Mouse (Mus musculus): ENCODE data around the gene Cckar.
"Not testable (repeated sequence)": the region's sequence is repeated elsewhere in the genome, so short reads cannot be mapped to it uniquely, and the experiment has no call there.

Cckar gene

DNA sequence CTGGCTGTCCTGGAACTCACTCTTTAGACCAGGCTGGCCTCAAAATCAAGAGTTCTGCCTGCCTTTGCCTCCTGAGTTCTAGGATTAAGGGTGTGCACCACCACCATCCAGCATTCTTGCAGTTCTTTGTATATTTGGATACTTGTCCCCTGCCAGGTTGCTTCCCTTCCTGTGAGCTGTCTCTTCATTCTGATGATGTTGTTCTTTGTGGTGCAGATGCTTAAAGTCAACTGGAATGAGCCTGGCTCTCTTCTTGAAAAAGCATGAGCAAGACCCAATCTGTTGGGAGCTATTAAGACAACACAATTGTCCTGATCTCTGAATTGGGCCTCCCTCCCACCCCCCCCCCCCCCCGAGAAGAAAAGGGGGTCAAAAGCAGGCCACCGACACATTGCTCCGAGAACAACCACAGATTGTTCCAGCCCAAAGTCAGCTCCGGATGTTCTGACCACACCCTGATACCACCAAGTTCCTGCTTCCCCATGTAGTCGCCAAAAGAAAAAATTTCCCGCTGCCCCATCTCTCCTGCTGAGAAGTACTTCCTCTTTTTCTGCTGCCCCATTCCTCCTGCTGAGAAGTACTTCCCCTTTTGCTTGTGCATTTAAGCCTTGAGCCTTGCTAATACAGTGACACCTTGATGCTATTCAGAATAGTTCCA, 33.9 kb downstream of the Cckar start:
- DNase-seq (ENCODE audit: low read depth, low spot score) = not testable (repeated sequence)

DNA sequence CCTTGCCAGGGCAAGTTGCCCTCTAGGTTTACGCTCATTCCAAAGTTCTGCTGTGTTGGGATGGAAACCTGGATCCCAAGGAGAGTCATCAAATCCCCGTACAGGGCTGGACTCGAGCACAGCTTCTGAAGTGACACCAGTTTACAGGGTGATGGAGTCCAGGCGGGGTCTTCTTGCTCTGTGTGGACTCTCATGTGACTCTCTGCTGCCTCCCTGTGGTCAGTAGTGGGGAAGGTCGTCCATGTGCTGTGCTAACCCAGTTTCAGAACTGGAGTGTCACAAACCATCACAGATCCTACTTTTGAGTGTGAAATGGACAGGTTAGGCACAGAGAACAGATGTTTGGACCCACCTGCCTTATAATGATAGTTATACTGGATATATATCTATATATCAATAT, 35.2 kb downstream of the Cckar start:
- DNase-seq (ENCODE audit: low read depth, low spot score) = peak; percentile 88

DNA sequence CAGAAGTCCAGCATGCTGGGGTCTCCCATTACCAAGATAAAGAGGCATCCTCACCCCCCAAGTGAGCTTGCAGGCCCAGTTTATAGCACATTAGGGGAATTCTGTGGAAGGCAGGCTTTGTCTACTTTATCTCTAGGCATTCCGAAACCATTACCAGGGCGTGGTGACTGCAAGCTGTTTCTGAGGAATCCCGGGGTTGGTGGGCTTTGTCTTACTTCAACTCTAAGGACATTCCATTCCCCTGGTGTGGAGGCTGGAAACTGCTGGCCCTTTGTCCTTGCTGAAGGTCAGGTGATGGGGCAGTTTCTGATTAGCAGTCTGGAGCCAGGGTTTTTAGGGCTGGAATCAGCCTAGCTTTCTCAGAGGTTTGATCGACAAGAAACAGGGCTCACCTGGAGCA, 36.0 kb downstream of the Cckar start:
- no peak for DNase-seq (ENCODE audit: low read depth, low spot score)

DNA sequence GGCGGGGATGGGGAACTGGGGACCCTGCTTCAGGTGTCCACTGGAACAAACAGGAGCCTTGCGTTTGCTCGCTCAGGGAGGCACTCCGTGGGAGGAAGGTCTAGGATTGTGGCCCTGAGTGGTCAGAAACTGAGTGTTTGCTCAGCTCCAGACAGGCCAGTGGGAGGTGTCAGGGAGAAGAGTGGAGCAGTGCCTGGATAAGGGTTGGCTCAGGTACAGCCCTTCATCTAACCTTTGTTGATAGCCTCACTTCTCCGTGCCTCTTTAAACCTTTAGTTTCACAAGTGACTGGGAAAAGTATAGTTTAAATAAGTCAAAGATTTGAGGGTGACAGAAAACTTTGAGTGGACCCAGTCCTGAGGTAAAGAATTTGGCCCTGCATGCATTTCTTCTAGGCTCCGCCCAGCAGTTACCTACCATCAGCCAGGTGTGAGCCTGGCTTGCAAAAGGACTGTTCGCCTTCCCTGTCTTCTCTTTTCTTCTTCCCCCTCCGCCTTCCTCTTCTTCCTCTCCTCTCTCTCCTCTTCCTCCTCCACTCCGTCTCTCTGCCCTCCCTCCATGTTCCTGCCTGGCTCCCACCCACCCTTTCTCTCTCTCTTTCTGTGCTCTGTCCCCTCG, 37.1 kb downstream of the Cckar start:
- DNase-seq (ENCODE audit: low read depth, low spot score) = no peak

DNA sequence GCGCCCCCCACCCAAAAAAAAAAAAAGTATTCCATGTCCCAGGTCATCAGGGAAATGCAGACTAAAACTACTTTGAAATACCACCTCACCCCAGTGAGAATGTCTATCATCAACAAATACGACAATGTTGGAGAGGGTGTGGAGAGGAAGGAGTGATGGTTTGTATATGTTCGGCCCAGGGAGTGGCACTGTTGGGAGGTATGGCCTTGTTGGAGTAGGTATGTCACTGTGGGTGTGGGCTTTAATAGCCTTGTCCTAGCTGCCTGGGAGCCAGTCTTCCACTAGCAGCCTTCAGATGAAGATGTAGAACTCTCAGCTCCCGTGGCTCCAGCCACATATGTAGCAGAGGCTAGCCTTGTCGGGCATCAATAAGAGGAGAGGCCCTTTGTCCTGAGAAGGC, 39.5 kb downstream of the Cckar start:
- no peak for DNase-seq (ENCODE audit: low read depth, low spot score)

DNA sequence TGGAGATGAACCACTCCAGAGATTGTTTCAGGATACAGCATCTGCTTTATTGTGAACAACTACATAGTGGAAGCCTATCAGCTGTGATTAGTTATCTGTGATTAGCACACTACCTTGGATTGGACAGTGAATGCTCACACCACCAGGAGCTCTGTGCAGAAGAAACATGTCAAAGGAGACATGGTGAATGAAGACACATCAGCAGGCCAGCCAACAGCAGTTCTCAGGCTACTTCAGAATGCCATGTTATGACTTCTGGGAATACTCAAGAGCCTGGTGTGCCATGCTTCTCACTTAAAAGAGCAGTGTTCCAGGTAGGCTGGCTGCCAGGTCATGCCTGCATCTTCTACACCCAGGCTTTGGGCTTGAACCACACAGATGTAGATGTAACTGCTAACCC, 43.8 kb downstream of the Cckar start:
- no peak for DNase-seq (ENCODE audit: low read depth, low spot score)

DNA sequence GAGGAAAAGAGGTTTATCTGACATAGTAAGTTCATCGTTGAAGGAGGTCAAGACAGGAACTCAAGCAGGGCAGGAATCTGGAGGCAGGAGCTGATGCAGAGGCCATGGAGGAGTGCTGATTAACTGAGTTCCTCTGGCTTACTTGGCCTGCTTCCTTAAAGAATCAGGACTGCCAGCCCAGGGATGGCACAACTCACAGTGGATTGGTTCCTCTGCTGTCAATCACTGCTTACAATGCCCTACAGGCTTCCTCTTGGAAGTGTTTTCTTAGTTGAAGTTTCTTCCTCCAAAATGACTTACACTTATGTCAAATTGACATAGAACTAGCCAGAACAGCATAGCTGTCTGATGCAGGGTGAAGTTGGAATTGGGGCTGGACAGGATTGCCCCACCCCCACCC, 45.1 kb downstream of the Cckar start:
- no peak for DNase-seq (ENCODE audit: low read depth, low spot score)

DNA sequence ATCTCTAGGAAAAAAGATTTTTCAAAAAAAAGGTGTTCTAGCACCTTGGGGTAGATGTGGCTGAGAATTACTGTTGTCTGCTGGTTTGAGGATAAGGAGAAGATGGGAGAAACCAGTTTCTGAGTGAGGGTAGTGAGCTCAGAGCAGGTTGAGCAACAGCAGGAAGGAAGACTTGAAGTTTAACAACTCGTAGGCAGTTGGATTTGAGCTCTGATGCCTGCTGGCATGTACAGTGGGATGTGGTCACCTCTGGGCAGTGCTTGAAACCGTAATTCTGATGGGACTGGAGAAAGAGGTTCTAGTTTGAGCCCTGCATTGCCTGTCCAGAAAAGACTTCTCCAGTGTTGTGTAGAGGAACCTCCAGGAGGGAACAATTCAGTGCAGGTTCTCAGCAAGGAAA, 46.0 kb downstream of the Cckar start:
- no peak for DNase-seq (ENCODE audit: low read depth, low spot score)

DNA sequence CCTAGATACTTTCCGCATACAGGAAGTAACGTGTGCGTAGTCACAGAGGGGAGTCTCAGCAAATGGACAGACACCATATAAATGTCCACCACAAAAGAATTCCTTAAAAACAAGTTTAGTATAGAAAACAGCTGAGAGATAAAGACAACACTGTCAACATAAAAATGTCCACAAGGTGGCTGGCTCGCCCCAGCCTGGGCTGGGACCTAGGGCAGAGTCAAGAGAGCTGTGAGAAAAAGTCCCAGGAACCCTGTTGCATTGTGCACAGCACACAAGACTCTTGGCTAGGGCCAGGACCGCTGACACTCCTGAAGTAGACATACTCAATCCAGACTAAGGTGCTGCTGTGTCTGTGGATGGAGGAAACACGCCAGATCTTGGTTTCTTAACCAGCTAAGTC, 49.6 kb downstream of the Cckar start:
- peak; percentile 35 for DNase-seq (ENCODE audit: low read depth, low spot score)

DNA sequence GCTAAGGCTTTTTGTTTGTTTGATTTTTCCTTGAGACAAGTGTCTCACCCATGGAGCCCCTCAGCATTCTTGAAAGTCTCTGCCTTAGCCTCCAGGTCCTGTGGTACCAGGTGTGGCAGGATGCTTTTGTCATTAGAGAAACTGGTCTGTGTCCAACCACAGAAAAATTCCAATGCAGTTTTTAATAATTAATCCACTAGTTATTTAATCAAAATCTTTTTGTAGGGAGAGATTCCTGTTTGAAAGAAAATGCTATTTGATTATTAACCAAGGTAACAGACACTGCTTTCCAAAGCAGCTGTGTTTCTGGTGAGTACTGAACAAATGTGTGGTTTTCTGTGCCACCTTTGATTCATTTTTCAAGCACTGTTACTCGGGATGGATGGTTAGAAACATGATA, 50.9 kb downstream of the Cckar start:
- DNase-seq (ENCODE audit: low read depth, low spot score) = no peak

Data from mesoderm, embryonic 11.5 days (tissue).